Mouse (Mus musculus): Measurements from ENCODE around the gene Nlrp3. TPM values are rescaled to one million over a fixed set of nuclear protein-coding genes. Genes with fewer than 3 reads are reported as not detected.

Nlrp3 gene
- polyA plus RNA-seq, 1 experiment from 2014 or later = 0.35 TPM

DNA sequence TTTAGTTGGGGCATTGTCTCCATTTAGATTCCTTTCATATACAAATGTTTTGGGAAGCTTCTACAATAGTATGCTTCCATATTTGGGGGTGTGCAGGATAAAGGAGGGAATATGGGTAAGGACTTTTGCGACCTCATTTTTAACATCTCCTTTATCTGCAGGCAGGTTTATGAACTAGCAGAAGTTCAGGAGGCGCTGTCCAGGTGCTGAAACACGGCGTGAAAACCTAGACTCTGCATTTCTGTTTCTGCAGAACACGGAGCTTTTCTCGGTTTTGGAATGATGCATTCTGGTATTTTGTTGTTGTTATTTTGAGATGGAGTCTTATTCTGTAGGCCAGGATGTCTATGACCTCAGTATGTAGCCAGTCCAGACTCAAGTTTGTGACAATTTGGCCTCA lies 43.2 kb downstream of the Nlrp3 start:
- no peak for ATAC-seq (replicated peaks; ENCODE audit: extremely low read depth, insufficient read depth, low FRiP score)
- Histone ChIP-seq H3K27me3 (ENCODE audit: control insufficient read depth, insufficient read depth, low read length) (peaks cover 2% of the 10 kb centered on the region; the same call in 1 of the 2 replicates), H3K4me2 (ENCODE audit: low read depth, low read length) (no peak overlapping the region), H3K4me3 (ENCODE audit: low read length) (no peak overlapping the region), H3K27ac (ENCODE audit: low read length) (no peak overlapping the region), H3K9me3 (replicated peaks; ENCODE audit: control insufficient read depth, low read length) (no peaks in the 10 kb centered on the region), H3K4me1 (ENCODE audit: control insufficient read depth, insufficient read depth, low read length) (no peaks in the 10 kb centered on the region), H3K9ac (ENCODE audit: low read length) (no peak overlapping the region), H3K36me3 (ENCODE audit: control insufficient read depth, insufficient read depth) (no peaks in the 10 kb centered on the region)
- WGBS = 23% methylated on average over 6 of the region's 6 CpGs

- peaks cover 2% of the 10 kb centered on the region; the same call in 1 of the 2 replicates for H3K27me3 ChIP-seq (ENCODE audit: control insufficient read depth, insufficient read depth, low read length)
- 89% methylated on average over 8 of the region's 8 CpGs for WGBS
- H3K4me1 ChIP-seq (ENCODE audit: control insufficient read depth, insufficient read depth, low read length) = no peaks in the 10 kb centered on the region
- ATAC-seq (replicated peaks; ENCODE audit: extremely low read depth, insufficient read depth, low FRiP score) = no peak
- no peak overlapping the region for H3K9ac ChIP-seq (ENCODE audit: low read length)
- H3K36me3 ChIP-seq (ENCODE audit: control insufficient read depth, insufficient read depth) = no peaks in the 10 kb centered on the region
- H3K4me3 ChIP-seq (ENCODE audit: low read length) = no peak overlapping the region
- H3K27ac ChIP-seq (ENCODE audit: low read length) = no peak overlapping the region
- no peak overlapping the region for H3K4me2 ChIP-seq (ENCODE audit: low read depth, low read length)
- H3K9me3 ChIP-seq (replicated peaks; ENCODE audit: control insufficient read depth, low read length) = no peaks in the 10 kb centered on the region
Measured at GRCm38 (mm10) chr11:59589496-59589895, 48.1 kb downstream of the Nlrp3 start.

GRCm38 (mm10) chr11:59593189-59593588 lies 51.8 kb downstream of the Nlrp3 start, which contains the start of gene Olfr223:
Gene Olfr223 (minus strand): TSS chr11:59593289.
- no peaks in the 10 kb centered on the region for H3K36me3 ChIP-seq (ENCODE audit: control insufficient read depth, insufficient read depth)
- 75% methylated on average over 6 of the region's 6 CpGs for WGBS
- ATAC-seq (replicated peaks; ENCODE audit: extremely low read depth, insufficient read depth, low FRiP score) = no peak
- no peaks in the 10 kb centered on the region for H3K27me3 ChIP-seq (ENCODE audit: control insufficient read depth, insufficient read depth, low read length)
- no peak within 1 kb of the TSS for H3K27ac ChIP-seq (ENCODE audit: low read length)
- H3K4me1 ChIP-seq (ENCODE audit: control insufficient read depth, insufficient read depth, low read length) = no peaks in the 10 kb centered on the region
- H3K4me2 ChIP-seq (ENCODE audit: low read depth, low read length) = no peak within 1 kb of the TSS
- no peak within 1 kb of the TSS for H3K4me3 ChIP-seq (ENCODE audit: low read length)
- H3K9ac ChIP-seq (ENCODE audit: low read length) = no peak within 1 kb of the TSS
- H3K9me3 ChIP-seq (replicated peaks; ENCODE audit: control insufficient read depth, low read length) = no peaks in the 10 kb centered on the region

DNA sequence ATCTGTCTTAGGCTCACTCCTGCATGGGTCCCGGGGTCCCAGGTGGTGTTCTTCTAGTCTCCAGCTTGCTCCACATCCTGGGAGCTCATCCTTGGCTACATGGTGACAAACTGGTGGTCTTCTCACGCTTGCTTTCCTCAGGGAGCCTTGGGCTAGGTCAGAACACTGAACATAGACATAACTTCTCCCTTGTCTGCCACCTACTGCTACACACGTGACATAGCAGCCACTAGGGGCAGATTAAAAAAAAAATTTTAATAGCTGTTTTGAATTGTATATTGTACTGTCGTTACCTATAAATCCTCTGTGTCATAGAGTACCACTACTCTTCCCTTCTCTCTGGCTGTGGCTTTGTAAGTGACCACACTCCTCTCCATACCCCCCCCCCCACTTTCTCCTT lies 54.7 kb downstream of the Nlrp3 start:
- peaks cover 2% of the 10 kb centered on the region; the same call in 1 of the 2 replicates for H3K4me1 ChIP-seq (ENCODE audit: control insufficient read depth, insufficient read depth, low read length)
- H3K4me3 ChIP-seq (ENCODE audit: low read length) = no peak overlapping the region
- H3K27ac ChIP-seq (ENCODE audit: low read length) = no peak overlapping the region
- ATAC-seq (replicated peaks; ENCODE audit: extremely low read depth, insufficient read depth, low FRiP score) = no peak
- H3K27me3 ChIP-seq (ENCODE audit: control insufficient read depth, insufficient read depth, low read length) = no peaks in the 10 kb centered on the region
- 39% methylated on average over 4 of the region's 4 CpGs for WGBS
- no peak overlapping the region for H3K9ac ChIP-seq (ENCODE audit: low read length)
- H3K4me2 ChIP-seq (ENCODE audit: low read depth, low read length) = no peak overlapping the region
- H3K9me3 ChIP-seq (replicated peaks; ENCODE audit: control insufficient read depth, low read length) = no peaks in the 10 kb centered on the region
- H3K36me3 ChIP-seq (ENCODE audit: control insufficient read depth, insufficient read depth) = no peaks in the 10 kb centered on the region

DNA sequence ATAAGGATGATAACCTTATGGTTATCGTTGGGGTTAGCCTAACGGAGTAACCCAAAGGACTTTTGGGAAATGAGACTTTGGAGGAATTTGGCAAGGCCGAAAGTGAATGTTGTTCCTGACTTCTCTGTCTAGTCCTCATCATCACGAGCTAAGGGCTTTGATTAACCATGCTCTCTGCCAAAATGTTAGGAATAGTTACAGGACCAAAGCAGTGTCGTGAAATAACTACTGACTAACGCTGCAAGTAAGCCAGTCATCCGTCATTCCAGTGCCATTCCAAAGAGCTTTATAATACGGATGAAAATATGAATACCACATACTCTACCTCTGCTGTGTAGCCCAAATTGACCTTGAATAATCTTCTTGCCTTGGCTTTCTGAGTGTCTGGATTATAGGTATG lies 55.6 kb downstream of the Nlrp3 start:
- no peak for ATAC-seq (replicated peaks; ENCODE audit: extremely low read depth, insufficient read depth, low FRiP score)
- no peaks in the 10 kb centered on the region for H3K36me3 ChIP-seq (ENCODE audit: control insufficient read depth, insufficient read depth)
- H3K4me3 ChIP-seq (ENCODE audit: low read length) = no peak overlapping the region
- no peaks in the 10 kb centered on the region for H3K27me3 ChIP-seq (ENCODE audit: control insufficient read depth, insufficient read depth, low read length)
- WGBS = 77% methylated on average over 8 of the region's 8 CpGs
- H3K27ac ChIP-seq (ENCODE audit: low read length) = no peak overlapping the region
- no peak overlapping the region for H3K4me2 ChIP-seq (ENCODE audit: low read depth, low read length)
- H3K4me1 ChIP-seq (ENCODE audit: control insufficient read depth, insufficient read depth, low read length) = peaks cover 2% of the 10 kb centered on the region; the same call in 1 of the 2 replicates
- H3K9me3 ChIP-seq (replicated peaks; ENCODE audit: control insufficient read depth, low read length) = no peaks in the 10 kb centered on the region
- H3K9ac ChIP-seq (ENCODE audit: low read length) = no peak overlapping the region

GRCm38 (mm10) chr11:59599211-59599610 lies 57.8 kb downstream of the Nlrp3 start:
- no peak overlapping the region for H3K4me2 ChIP-seq (ENCODE audit: low read depth, low read length)
- ATAC-seq (replicated peaks; ENCODE audit: extremely low read depth, insufficient read depth, low FRiP score) = no peak
- H3K9me3 ChIP-seq (replicated peaks; ENCODE audit: control insufficient read depth, low read length) = no peaks in the 10 kb centered on the region
- 60% methylated on average over 7 of the region's 7 CpGs for WGBS
- H3K27ac ChIP-seq (ENCODE audit: low read length) = no peak overlapping the region
- H3K27me3 ChIP-seq (ENCODE audit: control insufficient read depth, insufficient read depth, low read length) = no peaks in the 10 kb centered on the region
- no peak overlapping the region for H3K9ac ChIP-seq (ENCODE audit: low read length)
- peaks cover 2% of the 10 kb centered on the region; the same call in 1 of the 2 replicates for H3K4me1 ChIP-seq (ENCODE audit: control insufficient read depth, insufficient read depth, low read length)
- H3K4me3 ChIP-seq (ENCODE audit: low read length) = no peak overlapping the region
- no peaks in the 10 kb centered on the region for H3K36me3 ChIP-seq (ENCODE audit: control insufficient read depth, insufficient read depth)

- Histone ChIP-seq H3K36me3 (ENCODE audit: control insufficient read depth, insufficient read depth) (no peaks in the 10 kb centered on the region), H3K9me3 (replicated peaks; ENCODE audit: control insufficient read depth, low read length) (no peaks in the 10 kb centered on the region), H3K27ac (ENCODE audit: low read length) (no peak overlapping the region), H3K4me3 (ENCODE audit: low read length) (no peak overlapping the region), H3K9ac (ENCODE audit: low read length) (no peak overlapping the region), H3K4me2 (ENCODE audit: low read depth, low read length) (no peak overlapping the region), H3K4me1 (ENCODE audit: control insufficient read depth, insufficient read depth, low read length) (peaks cover 2% of the 10 kb centered on the region; the same call in 1 of the 2 replicates), H3K27me3 (ENCODE audit: control insufficient read depth, insufficient read depth, low read length) (no peaks in the 10 kb centered on the region)
- ATAC-seq (replicated peaks; ENCODE audit: extremely low read depth, insufficient read depth, low FRiP score) = no peak
- 73% methylated on average over 3 of the region's 3 CpGs for WGBS
Measured at GRCm38 (mm10) chr11:59600872-59601271, 59.5 kb downstream of the Nlrp3 start.

GRCm38 (mm10) chr11:59602287-59602686 lies 60.9 kb downstream of the Nlrp3 start:
- Histone ChIP-seq H3K4me1 (ENCODE audit: control insufficient read depth, insufficient read depth, low read length) (peaks cover 2% of the 10 kb centered on the region; the same call in 1 of the 2 replicates), H3K9me3 (replicated peaks; ENCODE audit: control insufficient read depth, low read length) (no peaks in the 10 kb centered on the region), H3K9ac (ENCODE audit: low read length) (no peak overlapping the region), H3K4me2 (ENCODE audit: low read depth, low read length) (no peak overlapping the region), H3K27ac (ENCODE audit: low read length) (no peak overlapping the region), H3K27me3 (ENCODE audit: control insufficient read depth, insufficient read depth, low read length) (no peaks in the 10 kb centered on the region), H3K36me3 (ENCODE audit: control insufficient read depth, insufficient read depth) (no peaks in the 10 kb centered on the region), H3K4me3 (ENCODE audit: low read length) (no peak overlapping the region)
- no peak for ATAC-seq (replicated peaks; ENCODE audit: extremely low read depth, insufficient read depth, low FRiP score)
- WGBS = 30% methylated on average over 1 of the region's 1 CpGs

GRCm38 (mm10) chr11:59611646-59612045 lies 70.3 kb downstream of the Nlrp3 start:
- no peaks in the 10 kb centered on the region for H3K4me1 ChIP-seq (ENCODE audit: control insufficient read depth, insufficient read depth, low read length)
- H3K4me3 ChIP-seq (ENCODE audit: low read length) = no peak overlapping the region
- H3K9ac ChIP-seq (ENCODE audit: low read length) = no peak overlapping the region
- H3K9me3 ChIP-seq (replicated peaks; ENCODE audit: control insufficient read depth, low read length) = no peaks in the 10 kb centered on the region
- no peak overlapping the region for H3K27ac ChIP-seq (ENCODE audit: low read length)
- WGBS = 66% methylated on average over 5 of the region's 5 CpGs
- H3K4me2 ChIP-seq (ENCODE audit: low read depth, low read length) = no peak overlapping the region
- H3K36me3 ChIP-seq (ENCODE audit: control insufficient read depth, insufficient read depth) = no peaks in the 10 kb centered on the region
- 0 out of 2 replicates have a peak, but pooled peaks cover 3% of the 10 kb centered on the region for H3K27me3 ChIP-seq (ENCODE audit: control insufficient read depth, insufficient read depth, low read length)
- ATAC-seq (replicated peaks; ENCODE audit: extremely low read depth, insufficient read depth, low FRiP score) = no peak
